Mouse (Mus musculus): ENCODE results near the gene Hypm.

Hypm gene

GRCm38 (mm10) chrX:9846628-9847027 is at the start of gene Hypm:
Gene Hypm, plus strand, starts transcription at chrX:9846928.
- in situ Hi-C loops (cut with MseI, MboI) = no loop called here

- in situ Hi-C loops (cut with MseI, MboI) = no loop called here
Observed at GRCm38 (mm10) chrX:9810101-9810500, 36.6 kb upstream of the Hypm start.

GRCm38 (mm10) chrX:9812469-9812868 is 34.3 kb upstream of the Hypm start:
- in situ Hi-C loops (cut with MseI, MboI) = no loop called here

GRCm38 (mm10) chrX:9834779-9835178 is 11.9 kb upstream of the Hypm start:
- in situ Hi-C loops (cut with MseI, MboI) = no loop called here

GRCm38 (mm10) chrX:9849403-9849802 is 2.7 kb downstream of the Hypm start, which contains the start of gene H2al3:
Gene H2al3, plus strand, starts transcription at chrX:9849703.
- in situ Hi-C loops (cut with MseI, MboI) = no loop called here

- in situ Hi-C loops (cut with MseI, MboI) = no loop called here
Observed at GRCm38 (mm10) chrX:9861859-9862258, 15.1 kb downstream of the Hypm start.

- in situ Hi-C loops (cut with MseI, MboI) = no loop called here
Observed at GRCm38 (mm10) chrX:9875519-9875918, 28.8 kb downstream of the Hypm start.

- in situ Hi-C loops (cut with MseI, MboI) = no loop called here
Observed at GRCm38 (mm10) chrX:9885322-9885721, 38.6 kb downstream of the Hypm start, which contains the start of gene Sytl5. Gene Sytl5, plus strand, starts transcription at chrX:9885622.

All from mouse trophoblast stem cell (cell line).